Comparison of ENCODE assay signal across 8 mouse cellular contexts in genomic region chr9:88438237-88438554, GRCm38 (mm10). TPM values are rescaled to one million over a fixed set of nuclear protein-coding genes. Genes with fewer than 3 reads are reported as not detected.
DNase-seq lines count a peak whose midpoint lies in the region; ATAC-seq and TF ChIP-seq lines count a peak whose summit lies in the region.

No protein-coding gene starts in this region.

- no peaks in the 10 kb centered on the region for H3K9me3 ChIP-seq in heart, postnatal 0 days (replicated peaks; ENCODE audit: control insufficient read depth, low read length)
- H3K9me3 ChIP-seq in G1E (replicated peaks) = no peaks in the 10 kb centered on the region
- H3K9me3 ChIP-seq in forebrain, embryonic 12.5 days = no peaks in the 10 kb centered on the region
- H3K9me3 ChIP-seq in liver, embryonic 14.5 days (ENCODE audit: control insufficient read depth, low read length) = no peaks in the 10 kb centered on the region

- peak overlapping the region; percentile 92 for H3K27ac ChIP-seq in heart, postnatal 0 days (ENCODE audit: low read depth)
- H3K27ac ChIP-seq in forebrain, embryonic 12.5 days = peak overlapping the region; percentile 84
- H3K27ac ChIP-seq in liver, embryonic 14.5 days = peak overlapping the region; percentile 80

- ATAC-seq in heart, postnatal 0 days (ENCODE audit: insufficient read depth, low read depth) = no peak
- ATAC-seq in G1E (ENCODE audit: extremely low read depth, insufficient number of reproducible peaks, low FRiP score, poor library complexity, severe bottlenecking) = no peak
- ATAC-seq in forebrain, embryonic 12.5 days (ENCODE audit: low FRiP score) = 0 out of 2 replicates have a peak, but pooled peaks have one; percentile 1
- peak; percentile 21 for ATAC-seq in liver, embryonic 14.5 days (ENCODE audit: insufficient read depth)

- under 1% methylated on average over 15 of the region's 15 CpGs for WGBS in heart, postnatal 0 days
- WGBS in forebrain, embryonic 12.5 days = 2% methylated on average over 15 of the region's 15 CpGs
- WGBS in liver, embryonic 14.5 days (ENCODE audit: insufficient replicate concordance) = under 1% methylated on average over 15 of the region's 15 CpGs

- intact Hi-C loops in heart, postnatal 10 days (cut with DNase I) = loop anchor here (2.0 kb wide), 1 partner anchor 85 kb away; no protein-coding TSS in a partner anchor

- no peaks in the 10 kb centered on the region for H3K36me3 ChIP-seq in heart, postnatal 0 days (replicated peaks; ENCODE audit: control insufficient read depth, insufficient read depth, low read length)
- peaks cover 21% of the 10 kb centered on the region for H3K36me3 ChIP-seq in G1E (replicated peaks)
- H3K36me3 ChIP-seq in forebrain, embryonic 12.5 days (replicated peaks) = no peaks in the 10 kb centered on the region
- no peaks in the 10 kb centered on the region for H3K36me3 ChIP-seq in liver, embryonic 14.5 days (replicated peaks; ENCODE audit: control insufficient read depth, insufficient read depth, low read depth)

- TF ChIP-seq EP300 in heart, postnatal 0 days (IDR thresholded peaks at IDR 0.05; ENCODE audit: low read depth) = no peak
- TF ChIP-seq EP300 in liver, embryonic 14.5 days (IDR thresholded peaks at IDR 0.05; ENCODE audit: low read depth) = no peak

- H3K27me3 ChIP-seq in heart, postnatal 0 days (ENCODE audit: control insufficient read depth, insufficient read depth, low read length) = no peaks in the 10 kb centered on the region
- no peaks in the 10 kb centered on the region for H3K27me3 ChIP-seq in G1E (ENCODE audit: insufficient read depth, low read length)
- no peaks in the 10 kb centered on the region for H3K27me3 ChIP-seq in forebrain, embryonic 12.5 days
- no peaks in the 10 kb centered on the region for H3K27me3 ChIP-seq in liver, embryonic 14.5 days (ENCODE audit: control insufficient read depth, insufficient read depth, low read length)

- no peak for DNase-seq in heart, postnatal 0 days (ENCODE audit: low spot score)
- DNase-seq in heart, postnatal 10 days = no peak
- no peak for DNase-seq in G1E (ENCODE audit: low spot score)
- DNase-seq in liver, embryonic 14.5 days (ENCODE audit: low read depth in 3 of 3, low spot score in 3 of 3) = peak in 2 of 3 experiments; percentile 6 to 15
- no peak for DNase-seq in adrenal gland, adult (ENCODE audit: inconsistent age in 2 of 2, low spot score in 1 of 2)
- no peak for DNase-seq in cerebellum, adult 18-20 months
- DNase-seq in embryo, embryonic 10 days (ENCODE audit: low spot score) = no peak

- H3K4me1 ChIP-seq in heart, postnatal 0 days (ENCODE audit: control insufficient read depth, insufficient read depth) = peaks cover 10% of the 10 kb centered on the region; the same call in 1 of the 2 replicates
- peaks cover 27% of the 10 kb centered on the region for H3K4me1 ChIP-seq in G1E (ENCODE audit: insufficient read depth, low read depth, low read length)
- H3K4me1 ChIP-seq in forebrain, embryonic 12.5 days = peaks cover 4% of the 10 kb centered on the region; the same call in 1 of the 2 replicates
- peaks cover 9 to 10% of the 10 kb centered on the region in 2 experiments for H3K4me1 ChIP-seq in liver, embryonic 14.5 days (replicated peaks; ENCODE audit: control insufficient read depth in 2 of 2, insufficient read depth in 2 of 2, low read length in 1 of 2)

- peak overlapping the region; percentile 89 for H3K4me2 ChIP-seq in heart, postnatal 0 days (ENCODE audit: low read depth, low read length)
- peak overlapping the region; percentile 86 for H3K4me2 ChIP-seq in forebrain, embryonic 12.5 days
- peak overlapping the region; percentile 94 for H3K4me2 ChIP-seq in liver, embryonic 14.5 days (ENCODE audit: low read depth)

- peak overlapping the region; percentile 89 for H3K4me3 ChIP-seq in heart, postnatal 0 days (ENCODE audit: low read depth, low read length)
- H3K4me3 ChIP-seq in G1E (ENCODE audit: low read depth, low read length) = peak overlapping the region; percentile 96
- peak overlapping the region; percentile 64 for H3K4me3 ChIP-seq in forebrain, embryonic 12.5 days (replicated peaks)
- H3K4me3 ChIP-seq in liver, embryonic 14.5 days (ENCODE audit: insufficient read depth in 1 of 2, low read depth in 2 of 2, low read length in 2 of 2) = peak overlapping the region; percentile 68 to 83

- TF ChIP-seq CTCF in heart, postnatal 0 days (IDR thresholded peaks at IDR 0.05; ENCODE audit: low read depth) = no peak
- no peak for TF ChIP-seq CTCF in G1E (IDR thresholded peaks at IDR 0.05; ENCODE audit: low read depth, low read length)
- TF ChIP-seq CTCF in liver, embryonic 14.5 days (IDR thresholded peaks at IDR 0.05; ENCODE audit: low read depth) = no peak

- H3K9ac ChIP-seq in heart, postnatal 0 days (replicated peaks; ENCODE audit: low read depth, low read length) = peak overlapping the region; percentile 92
- peak overlapping the region; percentile 80 for H3K9ac ChIP-seq in forebrain, embryonic 12.5 days
- H3K9ac ChIP-seq in liver, embryonic 14.5 days (replicated peaks) = peak overlapping the region; percentile 89

RNA-seq across cellular contexts. Expression of gene Snx14, which starts 0.6 kb away (rescaled TPM):
- total RNA-seq in heart, postnatal 0 days (2014; rRNA removed; ENCODE audit: low replicate concordance) = 21.1 and 21.9 TPM in 2 replicates
- 21.7 and 22.7 TPM in 2 replicates for polyA plus RNA-seq in heart, postnatal 0 days (2015; fragmentation: Nextera tagmentation; extraction: Ambion mirVana)
- 10 to 100 TPM; 32.1 to 32.5 TPM for total RNA-seq in heart, postnatal 10 days (2021)
- total RNA-seq in G1E (2014; fragmentation: Nextera tagmentation) (47.4 and 57.4 TPM in 2 replicates), G1E (2017) (37.8 and 51.0 TPM in 2 replicates)
- 8.3 and 8.5 TPM in 2 replicates for polyA plus RNA-seq in G1E (2012)
- polyA plus RNA-seq in forebrain, embryonic 12.5 days (2016; fragmentation: Nextera tagmentation; extraction: Ambion mirVana) = 22.4 and 25.0 TPM in 2 replicates
- 4.8 and 8.6 TPM in 2 replicates for polyA plus RNA-seq in liver, embryonic 14.5 days (2012; rRNA removed)
- 9.9 and 10.1 TPM in 2 replicates for polyA plus RNA-seq in liver, embryonic 14.5 days (2014; fragmentation: Nextera tagmentation; extraction: Ambion mirVana)

RNA-seq across cellular contexts. Expression of gene Gm20537, which starts 18.2 kb away (rescaled TPM):
- total RNA-seq in heart, postnatal 0 days (2014; rRNA removed; ENCODE audit: low replicate concordance) = not detected in 2 replicates
- polyA plus RNA-seq in heart, postnatal 0 days (2015; fragmentation: Nextera tagmentation; extraction: Ambion mirVana) = 0.34 TPM in 1 of 2 replicates, not detected in the other
- 1 to 10 TPM in 1 of 2 experiments, under 1 TPM in 1; 0.45 to 1.1 TPM for total RNA-seq in heart, postnatal 10 days (2021)
- 1.5 TPM in 1 of 2 replicates, not detected in the other for total RNA-seq in G1E (2014; fragmentation: Nextera tagmentation)
- total RNA-seq in G1E (2017) = 0.41 and 0.87 TPM in 2 replicates
- 14.1 and 22.0 TPM in 2 replicates for polyA plus RNA-seq in G1E (2012)
- polyA plus RNA-seq in forebrain, embryonic 12.5 days (2016; fragmentation: Nextera tagmentation; extraction: Ambion mirVana) = 0.42 and 1.2 TPM in 2 replicates
- polyA plus RNA-seq in liver, embryonic 14.5 days (2012; rRNA removed) = 0.06 and 0.57 TPM in 2 replicates
- 0.20 TPM in 1 of 2 replicates, not detected in the other for polyA plus RNA-seq in liver, embryonic 14.5 days (2014; fragmentation: Nextera tagmentation; extraction: Ambion mirVana)

RNA-seq across cellular contexts. Expression of gene Syncrip, which starts 44.2 kb away (rescaled TPM):
- total RNA-seq in heart, postnatal 0 days (2014; rRNA removed; ENCODE audit: low replicate concordance) = 21.6 and 32.1 TPM in 2 replicates
- 34.2 and 41.4 TPM in 2 replicates for polyA plus RNA-seq in heart, postnatal 0 days (2015; fragmentation: Nextera tagmentation; extraction: Ambion mirVana)
- 10 to 100 TPM; 79.1 to 80.1 TPM for total RNA-seq in heart, postnatal 10 days (2021)
- total RNA-seq in G1E (2014; fragmentation: Nextera tagmentation) = 251 and 283 TPM in 2 replicates
- total RNA-seq in G1E (2017) = 152 and 197 TPM in 2 replicates
- 148 and 152 TPM in 2 replicates for polyA plus RNA-seq in G1E (2012)
- 153 and 154 TPM in 2 replicates for polyA plus RNA-seq in forebrain, embryonic 12.5 days (2016; fragmentation: Nextera tagmentation; extraction: Ambion mirVana)
- polyA plus RNA-seq in liver, embryonic 14.5 days (2012; rRNA removed) = 10.7 and 24.3 TPM in 2 replicates
- 47.0 and 53.4 TPM in 2 replicates for polyA plus RNA-seq in liver, embryonic 14.5 days (2014; fragmentation: Nextera tagmentation; extraction: Ambion mirVana)

Comparison
In these comparisons a context has a peak if more than half of its experiments do, and no peak if none do; other contexts are left out.
1. ATAC-seq: peak in forebrain, embryonic 12.5 days (single experiment) and liver, embryonic 14.5 days (single experiment); none in heart, postnatal 0 days (single experiment) and G1E (single experiment).
2. DNase-seq: peak in liver, embryonic 14.5 days (2 of 3); none in heart, postnatal 0 days (single experiment), heart, postnatal 10 days (0 of 2), G1E (single experiment), adrenal gland, adult (0 of 2), cerebellum, adult 18-20 months (0 of 2) and embryo, embryonic 10 days (single experiment).
3. Peak in every context shown above with its lines, with median percentiles within 50 percentile points of each other: H3K27ac ChIP-seq, H3K4me2 ChIP-seq, H3K4me3 ChIP-seq and H3K9ac ChIP-seq.